Comparison of ENCODE assay signal across 18 mouse cellular contexts in the genomic region with DNA sequence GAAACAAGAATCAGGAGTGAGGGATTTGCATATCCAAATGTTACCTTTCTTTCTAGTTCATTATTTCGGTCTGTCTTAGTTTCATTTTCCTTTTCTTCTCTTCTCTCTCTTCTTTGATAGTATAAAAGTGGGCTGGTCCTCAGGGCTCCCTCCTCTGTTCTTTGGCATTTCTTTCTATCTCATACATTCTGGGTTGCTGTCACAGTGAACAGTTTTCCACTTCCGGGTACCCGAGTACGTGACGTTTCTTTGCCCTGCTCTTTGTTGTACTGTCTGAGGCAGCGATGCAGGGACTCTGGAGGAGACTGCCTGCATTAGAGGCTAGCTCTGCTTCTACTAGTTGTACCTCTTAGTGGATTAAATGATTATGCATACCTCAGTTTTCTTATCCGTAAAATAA.
"Had no signal": no experiment of that assay in that cellular context is flagged by ENCODE, and none has a peak within 500 bp of the region (broad histone marks: within the 10 kb centered on the region; RNA-seq: fewer than 3 reads in every experiment).

No protein-coding gene starts in this region.

- H3K9me3 ChIP-seq: megakaryocyte, embryonic 14.5 days; midbrain, embryonic 13.5 days; midbrain, embryonic 15.5 days; neural tube, embryonic 13.5 days; neural tube, embryonic 15.5 days had no signal

- H3K4me2 ChIP-seq: lung, embryonic 14.5 days; midbrain, embryonic 11.5 days; midbrain, embryonic 13.5 days; midbrain, embryonic 15.5 days; neural tube, embryonic 13.5 days; neural tube, embryonic 15.5 days had no signal

- H3K4me1 ChIP-seq: midbrain, embryonic 13.5 days; neural tube, embryonic 13.5 days had no signal

- DNase-seq: lung, embryonic 14.5 days; lung, postnatal 14 days; retina, postnatal 1 day; right cerebral cortex, adult 18-20 months; right cerebral cortex, postnatal 25 days; right cerebral cortex, postnatal 4 days; spleen, adult 18-20 months; thymus, adult 18-20 months; thymus, postnatal 14 days; thymus, postnatal 36 days had no signal

- H3K27me3 ChIP-seq: megakaryocyte, embryonic 14.5 days; midbrain, embryonic 13.5 days; midbrain, embryonic 15.5 days; neural tube, embryonic 13.5 days; neural tube, embryonic 15.5 days had no signal

- H3K27ac ChIP-seq: liver, embryonic 14.5 days; macrophage; midbrain, embryonic 13.5 days; midbrain, embryonic 15.5 days; neural tube, embryonic 13.5 days; neural tube, embryonic 15.5 days had no signal

- H3K9ac ChIP-seq: liver, embryonic 14.5 days; lung, embryonic 14.5 days; midbrain, embryonic 13.5 days; midbrain, embryonic 15.5 days; neural tube, embryonic 13.5 days; neural tube, embryonic 15.5 days had no signal

- ATAC-seq: midbrain, embryonic 13.5 days; midbrain, embryonic 15.5 days had no signal

- H3K4me3 ChIP-seq: megakaryocyte, embryonic 14.5 days; midbrain, embryonic 13.5 days; midbrain, embryonic 15.5 days; neural tube, embryonic 13.5 days; neural tube, embryonic 15.5 days had no signal
